26 mouse cellular contexts compared by ENCODE assay signal in the genomic region with DNA sequence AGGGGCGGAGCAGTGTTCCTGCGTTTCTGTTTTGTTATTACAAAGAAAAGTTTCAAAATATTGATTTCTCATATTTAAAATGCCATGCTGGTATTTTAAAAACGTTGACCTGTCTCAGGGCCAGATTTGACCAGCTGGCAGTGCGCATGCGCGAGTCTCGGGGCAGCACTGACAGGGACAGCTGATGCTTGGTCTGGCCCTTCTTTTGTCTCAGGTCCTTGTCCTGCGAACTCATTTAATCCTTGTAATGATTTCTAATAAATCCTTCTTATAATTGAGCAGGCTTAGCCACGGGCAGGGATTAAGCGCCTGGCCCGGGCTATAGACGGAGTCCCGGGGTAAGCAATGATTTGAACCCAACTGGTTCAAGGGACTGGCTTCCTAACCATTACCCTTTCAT. TPM values are rescaled to one million over a fixed set of nuclear protein-coding genes. Genes with fewer than 3 reads are reported as not detected.
DNase-seq lines count a peak whose midpoint lies in the region; ATAC-seq and TF ChIP-seq lines count a peak whose summit lies in the region.
"Had no signal": no experiment of that assay in that cellular context is flagged by ENCODE, and none has a peak within 500 bp of the region (broad histone marks: within the 10 kb centered on the region; RNA-seq: fewer than 3 reads in every experiment).

No protein-coding gene starts in this region.

- H3K36me3 ChIP-seq in midbrain, embryonic 10.5 days: no peaks in the 10 kb centered on the region
- H3K36me3 ChIP-seq in midbrain, embryonic 15.5 days (replicated peaks): no peaks in the 10 kb centered on the region
- H3K36me3 ChIP-seq in E14TG2a.4 (ENCODE audit: insufficient read depth, low read length): no peaks in the 10 kb centered on the region
- H3K36me3 ChIP-seq: G1E; intestine, embryonic 15.5 days; liver, embryonic 15.5 days; lung, embryonic 15.5 days; stomach, embryonic 15.5 days had no signal

- peaks cover 10% of the 10 kb centered on the region; the same call in 1 of the 2 replicates for H3K27me3 ChIP-seq in midbrain, embryonic 10.5 days (ENCODE audit: low read depth, poor library complexity, severe bottlenecking)
- H3K27me3 ChIP-seq in midbrain, embryonic 15.5 days (replicated peaks): no peaks in the 10 kb centered on the region
- H3K27me3 ChIP-seq in E14TG2a.4 (ENCODE audit: insufficient read depth, low read length): peaks cover 29% of the 10 kb centered on the region
- H3K27me3 ChIP-seq: intestine, embryonic 15.5 days; Patski; stomach, embryonic 15.5 days had no signal

- H3K9me3 ChIP-seq in midbrain, embryonic 10.5 days (replicated peaks): no peaks in the 10 kb centered on the region
- no peaks in the 10 kb centered on the region for H3K9me3 ChIP-seq in midbrain, embryonic 15.5 days
- no peaks in the 10 kb centered on the region for H3K9me3 ChIP-seq in E14TG2a.4 (ENCODE audit: low read length)
- H3K9me3 ChIP-seq: G1E; heart, embryonic 10.5 days; intestine, embryonic 15.5 days; liver, embryonic 15.5 days; lung, embryonic 15.5 days; stomach, embryonic 15.5 days had no signal

- no peak overlapping the region for H3K4me3 ChIP-seq in midbrain, embryonic 10.5 days
- no peak overlapping the region for H3K4me3 ChIP-seq in midbrain, embryonic 15.5 days
- peak overlapping the region; percentile 32; the same call in 1 of the 2 replicates for H3K4me3 ChIP-seq in E14TG2a.4 (replicated peaks; ENCODE audit: low read length)
- H3K4me3 ChIP-seq: heart, embryonic 10.5 days; intestine, embryonic 15.5 days; left cerebral cortex, adult 2 months; liver, embryonic 15.5 days; lung, embryonic 15.5 days; stomach, embryonic 15.5 days had no signal

- no peak overlapping the region for H3K4me2 ChIP-seq in midbrain, embryonic 15.5 days
- H3K4me2 ChIP-seq: intestine, embryonic 15.5 days; liver, embryonic 15.5 days; lung, embryonic 15.5 days; stomach, embryonic 15.5 days had no signal

- peak; percentile 50 to 56 for DNase-seq in cerebellum, postnatal 10 days
- DNase-seq in cerebellum, adult 9-10 months: no peak
- no peak for DNase-seq in midbrain, embryonic 10.5 days (ENCODE audit: low spot score)
- peak; percentile 46 for DNase-seq in retina, embryonic 14.5 days (ENCODE audit: low spot score)
- DNase-seq in adrenal gland, adult 2 months: no peak
- DNase-seq: cerebellum, adult 11 months; embryo, embryonic 11 days; gastrocnemius, postnatal 10 days; heart, postnatal 4 days; kidney, adult 8-10 months; kidney, postnatal 10 days; lung, postnatal 4 days; right cerebral cortex, postnatal 4 days; thymus, adult 2 months; thymus, postnatal 4 days had no signal

- H3K4me1 ChIP-seq in midbrain, embryonic 10.5 days: peaks cover 47% of the 10 kb centered on the region
- peaks cover 23% of the 10 kb centered on the region for H3K4me1 ChIP-seq in midbrain, embryonic 15.5 days
- H3K4me1 ChIP-seq in E14TG2a.4 (replicated peaks; ENCODE audit: low read depth, low read length): peaks cover 90% of the 10 kb centered on the region
- H3K4me1 ChIP-seq: liver, embryonic 15.5 days had no signal

- no peak overlapping the region for H3K9ac ChIP-seq in midbrain, embryonic 15.5 days
- H3K9ac ChIP-seq: intestine, embryonic 15.5 days; liver, embryonic 15.5 days; lung, embryonic 15.5 days; stomach, embryonic 15.5 days had no signal

- peak overlapping the region; percentile 52 for H3K27ac ChIP-seq in midbrain, embryonic 10.5 days (replicated peaks)
- H3K27ac ChIP-seq in midbrain, embryonic 15.5 days: no peak overlapping the region
- H3K27ac ChIP-seq: heart, embryonic 10.5 days; intestine, embryonic 15.5 days; left cerebral cortex, adult 2 months; liver, embryonic 15.5 days; lung, embryonic 15.5 days; stomach, embryonic 15.5 days had no signal

- WGBS in midbrain, embryonic 10.5 days: 64% methylated on average over 13 of the region's 13 CpGs
- 34% methylated on average over 13 of the region's 13 CpGs for WGBS in midbrain, embryonic 15.5 days

- no peak for TF ChIP-seq CTCF in E14TG2a.4 (conservative IDR thresholded peaks at IDR 0.05; ENCODE audit: low read length)

- ATAC-seq in midbrain, embryonic 15.5 days (replicated peaks): no peak
- ATAC-seq: hindbrain, embryonic 16.5 days; intestine, embryonic 15.5 days; Patski had no signal

RNA-seq across cellular contexts. Expression of gene Ece1, which starts 40.2 kb away (rescaled TPM):
- 31.6 and 31.7 TPM in 2 replicates for polyA plus RNA-seq in midbrain, embryonic 10.5 days (2016; fragmentation: Nextera tagmentation; extraction: Ambion mirVana)
- polyA plus RNA-seq in midbrain, embryonic 15.5 days (2015; fragmentation: Nextera tagmentation; extraction: Ambion mirVana): 20.7 and 23.1 TPM in 2 replicates
- total RNA-seq in adrenal gland, adult 2 months (2021): 100 to 1,000 TPM; 228 to 424 TPM
- polyA plus RNA-seq in adrenal gland, adult 2 months (2012; rRNA removed): 50.0 and 414 TPM in 2 replicates

Comparison
In these comparisons a context has a peak if more than half of its experiments do, and no peak if none do; other contexts are left out.
1. DNase-seq: peak in cerebellum, postnatal 10 days (2 of 2) and retina, embryonic 14.5 days (single experiment); none in cerebellum, adult 9-10 months (single experiment), midbrain, embryonic 10.5 days (single experiment) and adrenal gland, adult 2 months (single experiment).